Mouse (Mus musculus) ovary, postnatal 36 days (tissue): ENCODE results near the gene Acat2.
"Not testable (repeated sequence)": the region's sequence is repeated elsewhere in the genome, so short reads cannot be mapped to it uniquely, and the experiment has no call there.

Source experiments
- DNase-seq: peaks from one replicate; pipeline ENCODE4 v3.0.0; 2022; ENCODE audit warnings: low spot score, mixed read lengths

Gene Acat2

GRCm38 (mm10) chr17:12906436-12906835, 54.1 kb downstream of the Acat2 start:
- no peak for DNase-seq

GRCm38 (mm10) chr17:12905810-12906209, 54.7 kb downstream of the Acat2 start:
- no peak for DNase-seq

GRCm38 (mm10) chr17:12904349-12904748, 56.2 kb downstream of the Acat2 start:
- DNase-seq = no peak

- no peak for DNase-seq
Observed at GRCm38 (mm10) chr17:12903372-12904333, 56.9 kb downstream of the Acat2 start.

GRCm38 (mm10) chr17:12902291-12902690, 58.3 kb downstream of the Acat2 start:
- DNase-seq = no peak

GRCm38 (mm10) chr17:12898607-12899006, 61.9 kb downstream of the Acat2 start:
- DNase-seq = not testable (repeated sequence)

- no peak for DNase-seq
Observed at GRCm38 (mm10) chr17:12897674-12898073, 62.9 kb downstream of the Acat2 start.
